Mouse (Mus musculus) kidney, postnatal 36 days (tissue): ENCODE results near the gene Slc6a6.

ENCODE experiments used
- DNase-seq, 2 experiments: peaks; one replicate each; pipeline ENCODE4 v3.0.0; 2021 to 2022; ENCODE audit warnings: mixed read lengths in 2 of 2

Slc6a6 gene

GRCm38 (mm10) chr6:91670224-91670623 is 13.6 kb upstream of the Slc6a6 start:
- no peak for DNase-seq

- DNase-seq: no peak
Observed at GRCm38 (mm10) chr6:91674757-91675350, 9.0 kb upstream of the Slc6a6 start.

- DNase-seq: peak in 1 of 2 experiments; percentile 34
Observed at GRCm38 (mm10) chr6:91678506-91679094, 5.3 kb upstream of the Slc6a6 start.

- DNase-seq: peak in 1 of 2 experiments; percentile 67
Observed at GRCm38 (mm10) chr6:91679095-91679577, 4.7 kb upstream of the Slc6a6 start.

- DNase-seq: no peak
Observed at GRCm38 (mm10) chr6:91679716-91680115, 4.1 kb upstream of the Slc6a6 start.

- no peak for DNase-seq
Observed at GRCm38 (mm10) chr6:91681841-91682240, 2.0 kb upstream of the Slc6a6 start.

GRCm38 (mm10) chr6:91683121-91683520 is 732 bp upstream of the Slc6a6 start:
- peak in 1 of 2 experiments; percentile 56 for DNase-seq

- peak in 1 of 2 experiments; percentile 44 for DNase-seq
Observed at GRCm38 (mm10) chr6:91684474-91684829, 599 bp downstream of the Slc6a6 start.

GRCm38 (mm10) chr6:91684831-91685532 is 1.1 kb downstream of the Slc6a6 start:
- peak; percentile 81 to 88 for DNase-seq

GRCm38 (mm10) chr6:91685533-91685883 is 1.7 kb downstream of the Slc6a6 start:
- DNase-seq: peak in 1 of 2 experiments; percentile 34

- DNase-seq: peak in 1 of 2 experiments; percentile 44
Observed at GRCm38 (mm10) chr6:91685896-91686295, 2.0 kb downstream of the Slc6a6 start.

GRCm38 (mm10) chr6:91686597-91686996 is 2.7 kb downstream of the Slc6a6 start:
- DNase-seq: peak; percentile 85 to 87

GRCm38 (mm10) chr6:91688021-91688420 is 4.2 kb downstream of the Slc6a6 start:
- peak in 1 of 2 experiments; percentile 48 for DNase-seq

GRCm38 (mm10) chr6:91689231-91689630 is 5.4 kb downstream of the Slc6a6 start:
- DNase-seq: no peak

- DNase-seq: no peak
Observed at GRCm38 (mm10) chr6:91690222-91690621, 6.4 kb downstream of the Slc6a6 start.

GRCm38 (mm10) chr6:91690646-91691045 is 6.8 kb downstream of the Slc6a6 start:
- DNase-seq: peak; percentile 75 to 87

GRCm38 (mm10) chr6:91691576-91691975 is 7.7 kb downstream of the Slc6a6 start:
- peak; percentile 70 to 80 for DNase-seq

- no peak for DNase-seq
Observed at GRCm38 (mm10) chr6:91693301-91693886, 9.5 kb downstream of the Slc6a6 start.

GRCm38 (mm10) chr6:91694610-91695009 is 10.8 kb downstream of the Slc6a6 start:
- DNase-seq: peak; percentile 60 to 73

- no peak for DNase-seq
Observed at GRCm38 (mm10) chr6:91698831-91699230, 15.0 kb downstream of the Slc6a6 start.

GRCm38 (mm10) chr6:91699482-91700200 is 15.8 kb downstream of the Slc6a6 start:
- DNase-seq: peak; percentile 57 to 86

GRCm38 (mm10) chr6:91700823-91701621 is 17.2 kb downstream of the Slc6a6 start:
- peak; percentile 75 to 85 for DNase-seq
